Mouse (Mus musculus) limb, embryonic 15.5 days (tissue): ENCODE data around the gene Sox14. TPM values are rescaled to one million over a fixed set of nuclear protein-coding genes. Genes with fewer than 3 reads are reported as not detected.

ENCODE experiments used
- ATAC-seq: fragments of 200-750 bp; cut with Nextera tagmentation; 2 replicates; pipeline ENCODE4 v1.8.0; 2017; ENCODE audit warnings: low read depth, moderate TSS enrichment; ENCODE audit not compliant: insufficient number of reproducible peaks, low FRiP score, low TSS enrichment
- H3K27ac ChIP-seq: fragments of 300-500 bp; sonication (generic); 2 replicates; pipeline ENCODE4 v1.5.1; 2015; ENCODE audit warnings: moderate library complexity, mild to moderate bottlenecking, inconsistent platforms
- H3K27me3 ChIP-seq: fragments of 300-500 bp; sonication (generic); 2 replicates; pipeline ENCODE4 v1.6.1; 2015; ENCODE audit warnings: inconsistent platforms
- H3K36me3 ChIP-seq: fragments of 300-500 bp; sonication (generic); 2 replicates; pipeline ENCODE4 v1.6.1; 2015; ENCODE audit warnings: inconsistent platforms
- H3K4me1 ChIP-seq: fragments of 300-500 bp; sonication (generic); 2 replicates; pipeline ENCODE4 v1.6.1; 2015; ENCODE audit warnings: inconsistent platforms
- H3K4me2 ChIP-seq: fragments of 300-500 bp; sonication (generic); 2 replicates; pipeline ENCODE4 v1.6.1; 2015; ENCODE audit warnings: mild to moderate bottlenecking, inconsistent platforms
- H3K4me3 ChIP-seq: fragments of 300-500 bp; sonication (generic); 2 replicates; pipeline ENCODE4 v1.5.1; 2015; ENCODE audit warnings: mild to moderate bottlenecking, inconsistent platforms
- H3K9ac ChIP-seq: fragments of 300-500 bp; sonication (generic); 2 replicates; pipeline ENCODE4 v1.6.1; 2015; ENCODE audit warnings: inconsistent platforms
- H3K9me3 ChIP-seq: fragments of 300-500 bp; sonication (generic); 2 replicates; pipeline ENCODE4 v1.6.1; 2016; ENCODE audit warnings: inconsistent platforms
- WGBS: fragments of 180-500 bp; shearing (Covaris S2); methylation state at CpG from one replicate; pipeline ENCODE4 v1.1.7; 2015; 5-methylcytosine and 5-hydroxymethylcytosine counted together
- polyA plus RNA-seq: library from polyadenylated mRNA; unstranded; fragments of >200 nt; fragmentation: Nextera tagmentation; extraction: Ambion mirVana; gene quantifications from 2 replicates; pipeline ENCODE4 v1.2.1, GENCODE M21; 2015

Gene Sox14
- not detected in 2 replicates for polyA plus RNA-seq

- H3K36me3 ChIP-seq = no peaks in the 10 kb centered on the region
- H3K4me3 ChIP-seq = peak within 1 kb of the TSS; percentile 32
- peak within 1 kb of the TSS; percentile 58 for H3K4me2 ChIP-seq
- H3K27ac ChIP-seq = no peak within 1 kb of the TSS
- no peak for ATAC-seq
- H3K9ac ChIP-seq = no peak within 1 kb of the TSS
- 1% methylated on average over 46 of the region's 47 CpGs for WGBS
- peaks cover 97% of the 10 kb centered on the region for H3K27me3 ChIP-seq
- H3K9me3 ChIP-seq = no peaks in the 10 kb centered on the region
- H3K4me1 ChIP-seq = peaks cover 46% of the 10 kb centered on the region
Measured at GRCm38 (mm10) chr9:99875618-99876372, at the start of gene Sox14. Sox14 (minus strand) TSS chr9:99876170.

GRCm38 (mm10) chr9:99879311-99879710 lies 3.3 kb upstream of the Sox14 start:
- no peak overlapping the region for H3K4me2 ChIP-seq
- H3K4me1 ChIP-seq = peaks cover 31% of the 10 kb centered on the region
- WGBS = 2% methylated on average over 14 of the region's 14 CpGs
- ATAC-seq = no peak
- peaks cover 70% of the 10 kb centered on the region for H3K27me3 ChIP-seq
- H3K36me3 ChIP-seq = no peaks in the 10 kb centered on the region
- H3K4me3 ChIP-seq = no peak overlapping the region
- H3K9me3 ChIP-seq = no peaks in the 10 kb centered on the region
- H3K9ac ChIP-seq = no peak overlapping the region
- H3K27ac ChIP-seq = no peak overlapping the region

GRCm38 (mm10) chr9:99878588-99878987 lies 2.6 kb upstream of the Sox14 start:
- ATAC-seq = no peak
- no peak overlapping the region for H3K4me2 ChIP-seq
- no peak overlapping the region for H3K9ac ChIP-seq
- H3K4me1 ChIP-seq = peaks cover 31% of the 10 kb centered on the region
- no peak overlapping the region for H3K27ac ChIP-seq
- 15% methylated on average over 5 of the region's 5 CpGs for whole genome bisulfite sequencing
- H3K4me3 ChIP-seq = no peak overlapping the region
- H3K9me3 ChIP-seq = no peaks in the 10 kb centered on the region
- H3K36me3 ChIP-seq = no peaks in the 10 kb centered on the region
- peaks cover 77% of the 10 kb centered on the region for H3K27me3 ChIP-seq

- Histone ChIP-seq H3K27me3 (peaks cover 88% of the 10 kb centered on the region), H3K36me3 (no peaks in the 10 kb centered on the region), H3K4me2 (no peak overlapping the region), H3K27ac (no peak overlapping the region), H3K9me3 (no peaks in the 10 kb centered on the region), H3K4me3 (no peak overlapping the region), H3K4me1 (peaks cover 34% of the 10 kb centered on the region), H3K9ac (no peak overlapping the region)
- WGBS = 2% methylated on average over 22 of the region's 22 CpGs
- ATAC-seq = no peak
Measured at GRCm38 (mm10) chr9:99877056-99877546, 1.1 kb upstream of the Sox14 start.

GRCm38 (mm10) chr9:99876373-99877055 lies 544 bp upstream of the Sox14 start:
- Histone ChIP-seq H3K27ac (no peak overlapping the region), H3K4me2 (peak overlapping the region; percentile 58), H3K4me3 (peak overlapping the region; percentile 32), H3K4me1 (peaks cover 40% of the 10 kb centered on the region), H3K36me3 (no peaks in the 10 kb centered on the region), H3K27me3 (peaks cover 90% of the 10 kb centered on the region), H3K9me3 (no peaks in the 10 kb centered on the region), H3K9ac (no peak overlapping the region)
- WGBS = 2% methylated on average over 25 of the region's 25 CpGs
- ATAC-seq = no peak

GRCm38 (mm10) chr9:99874735-99875617 lies 994 bp downstream of the Sox14 start:
- Histone ChIP-seq H3K27me3 (peaks cover 99% of the 10 kb centered on the region), H3K27ac (no peak overlapping the region), H3K4me2 (peak overlapping the region; percentile 58), H3K36me3 (no peaks in the 10 kb centered on the region), H3K4me3 (peak overlapping the region; percentile 32), H3K9me3 (no peaks in the 10 kb centered on the region), H3K4me1 (peaks cover 54% of the 10 kb centered on the region), H3K9ac (no peak overlapping the region)
- 3% methylated on average over 52 of the region's 52 CpGs for WGBS
- ATAC-seq = no peak

- peaks cover 58% of the 10 kb centered on the region for H3K4me1 ChIP-seq
- no peak overlapping the region for H3K4me2 ChIP-seq
- peaks cover 99% of the 10 kb centered on the region for H3K27me3 ChIP-seq
- ATAC-seq = no peak
- no peaks in the 10 kb centered on the region for H3K36me3 ChIP-seq
- WGBS = 21% methylated on average over 2 of the region's 2 CpGs
- no peak overlapping the region for H3K27ac ChIP-seq
- no peak overlapping the region for H3K4me3 ChIP-seq
- no peak overlapping the region for H3K9ac ChIP-seq
- no peaks in the 10 kb centered on the region for H3K9me3 ChIP-seq
Measured at GRCm38 (mm10) chr9:99873721-99874120, 2.2 kb downstream of the Sox14 start.

GRCm38 (mm10) chr9:99873116-99873620 lies 2.8 kb downstream of the Sox14 start:
- no peak overlapping the region for H3K27ac ChIP-seq
- H3K4me1 ChIP-seq = peaks cover 62% of the 10 kb centered on the region
- H3K9me3 ChIP-seq = no peaks in the 10 kb centered on the region
- no peak overlapping the region for H3K4me3 ChIP-seq
- H3K27me3 ChIP-seq = peaks cover 99% of the 10 kb centered on the region
- no peak for ATAC-seq
- WGBS = 3% methylated on average over 15 of the region's 15 CpGs
- H3K36me3 ChIP-seq = no peaks in the 10 kb centered on the region
- H3K9ac ChIP-seq = no peak overlapping the region
- H3K4me2 ChIP-seq = no peak overlapping the region

- H3K4me2 ChIP-seq = no peak overlapping the region
Measured at GRCm38 (mm10) chr9:99872204-99873115, 3.5 kb downstream of the Sox14 start.

GRCm38 (mm10) chr9:99871556-99872203 lies 4.3 kb downstream of the Sox14 start:
- no peak for ATAC-seq
- Histone ChIP-seq H3K4me2 (peak overlapping the region; percentile 26), H3K36me3 (no peaks in the 10 kb centered on the region), H3K27me3 (peaks cover 99% of the 10 kb centered on the region), H3K4me1 (peaks cover 56% of the 10 kb centered on the region), H3K4me3 (peak overlapping the region; percentile 14), H3K27ac (no peak overlapping the region), H3K9me3 (no peaks in the 10 kb centered on the region), H3K9ac (no peak overlapping the region)
- under 1% methylated on average over 34 of the region's 34 CpGs for WGBS

More at GRCm38 (mm10) chr9:99872204-99873115, 3.5 kb downstream of the Sox14 start:
- Histone ChIP-seq H3K4me1 (peaks cover 62% of the 10 kb centered on the region), H3K9ac (no peak overlapping the region), H3K4me3 (no peak overlapping the region), H3K9me3 (no peaks in the 10 kb centered on the region), H3K27me3 (peaks cover 99% of the 10 kb centered on the region), H3K36me3 (no peaks in the 10 kb centered on the region), H3K27ac (no peak overlapping the region)
- no peak for ATAC-seq
- 9% methylated on average over 31 of the region's 31 CpGs for WGBS
